Mouse (Mus musculus): ENCODE measurements around the gene Klhl20.

GRCm38 (mm10) chr1:161071272-161071620, 60.1 kb downstream of the Klhl20 start:
- TF ChIP-seq CTCF (IDR thresholded peaks at IDR 0.05) (no peak), EP300 (IDR thresholded peaks at IDR 0.05) (no peak)

All from lung, postnatal 0 days (tissue).